Mouse (Mus musculus) lung, adult 2 months (tissue): ENCODE measurements at regions not wholly inside any gene's neighbourhood (a gene's known extent, or its start where the extent isn't known, plus 50 kb on each side); places are given as distances from the start of the nearest gene placed in this dataset.

Source experiments
- CTCF ChIP-seq: fragments of 200-500 bp; IDR thresholded peaks from 2 replicates; pipeline ENCODE4 v1.5.1; 2011; ENCODE audit warnings: mild to moderate bottlenecking, low read length, control low read depth; ENCODE audit not compliant: insufficient read depth
- POLR2A ChIP-seq: fragments of 200-500 bp; IDR thresholded peaks from 2 replicates; pipeline ENCODE4 v1.6.1; 2011; ENCODE audit warnings: low read depth, mild to moderate bottlenecking, control low read depth, low read length, borderline replicate concordance; ENCODE audit errors: extremely low read depth

- TF ChIP-seq CTCF (no peak), POLR2A (no peak)
Measured at GRCm38 (mm10) chr10:46298352-46298751, 720.7 kb downstream of the Hace1 start.
